Mouse (Mus musculus): Measurements from ENCODE around the gene Sdk2. TPM values are rescaled to one million over a fixed set of nuclear protein-coding genes. Genes with fewer than 3 reads are reported as not detected.

The Sdk2 gene
- polyA plus RNA-seq, 1 experiment from 2014 or later, result 7.1 TPM

DNA sequence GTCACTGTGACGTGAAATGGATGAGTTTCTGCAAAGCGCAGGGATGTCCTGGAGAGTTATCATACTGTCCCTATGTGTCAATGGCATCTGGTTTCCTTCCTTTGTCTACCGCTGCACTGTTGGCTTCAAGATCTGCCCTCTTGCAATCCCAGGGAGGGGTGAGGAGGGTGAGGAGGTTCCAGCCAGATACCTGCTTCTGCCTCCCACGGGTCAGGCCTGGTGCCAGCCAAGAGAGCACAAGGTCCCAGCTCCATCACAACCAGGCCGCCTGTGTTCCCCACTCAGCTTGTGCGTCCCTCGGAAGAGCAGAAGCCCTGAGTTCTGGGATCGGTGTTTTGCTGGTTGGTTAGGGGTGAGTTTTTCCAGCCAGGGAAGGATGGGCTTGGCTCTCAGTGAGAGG lies 299.6 kb downstream of the Sdk2 start:
- H3K9me3 ChIP-seq, result no peaks in the 10 kb centered on the region
- 78% methylated on average over 8 of the region's 8 CpGs for WGBS
- H3K27me3 ChIP-seq, result no peaks in the 10 kb centered on the region
- H3K9ac ChIP-seq (replicated peaks), result no peak overlapping the region
- no peak overlapping the region for H3K4me3 ChIP-seq
- ATAC-seq (ENCODE audit: low FRiP score, low read depth), result no peak
- H3K4me2 ChIP-seq (replicated peaks), result no peak overlapping the region
- H3K27ac ChIP-seq (replicated peaks), result no peak overlapping the region
- peaks cover 9% of the 10 kb centered on the region for H3K4me1 ChIP-seq
- no peaks in the 10 kb centered on the region for H3K36me3 ChIP-seq

DNA sequence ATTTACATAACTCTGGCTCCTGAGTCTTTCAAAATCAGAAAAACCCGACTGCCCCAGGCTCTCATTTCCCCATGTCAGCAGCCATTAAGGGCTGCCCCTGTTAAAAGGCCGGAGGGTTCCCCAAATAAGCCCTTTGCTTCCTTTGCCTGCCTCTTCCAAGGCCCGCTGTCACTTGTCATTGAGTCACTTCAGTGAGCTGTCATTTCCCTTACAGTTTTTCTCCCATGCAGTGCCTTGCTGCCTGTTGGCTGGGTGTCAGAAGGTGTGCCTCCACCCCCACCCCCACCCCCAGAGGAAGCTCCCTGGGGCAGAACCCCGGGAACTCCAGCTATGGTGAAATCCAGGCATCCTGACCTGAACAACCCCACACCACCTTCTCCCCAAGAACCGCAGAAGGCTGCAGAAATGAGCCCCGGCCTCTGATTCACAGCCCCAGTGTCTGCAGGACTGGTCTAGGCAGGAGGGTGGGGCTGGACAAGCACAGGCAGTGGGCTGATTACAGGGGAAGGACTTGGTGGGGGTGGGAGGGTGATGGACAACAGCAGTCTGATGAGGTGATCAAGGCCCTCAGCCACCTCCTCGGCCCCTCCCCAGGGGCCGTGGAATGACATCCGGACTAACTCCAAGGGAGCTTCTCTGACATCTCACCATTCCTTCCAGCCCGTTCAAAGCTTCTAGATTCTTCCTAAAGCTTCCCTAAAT lies 300.4 kb downstream of the Sdk2 start:
- Histone ChIP-seq H3K4me2 (replicated peaks) (no peak overlapping the region), H3K27me3 (no peaks in the 10 kb centered on the region), H3K36me3 (no peaks in the 10 kb centered on the region), H3K9ac (replicated peaks) (no peak overlapping the region), H3K27ac (replicated peaks) (no peak overlapping the region; the same call in 1 of the 2 replicates), H3K4me1 (peaks cover 9% of the 10 kb centered on the region), H3K9me3 (no peaks in the 10 kb centered on the region), H3K4me3 (no peak overlapping the region)
- 66% methylated on average over 10 of the region's 10 CpGs for WGBS
- no peak for ATAC-seq (ENCODE audit: low FRiP score, low read depth)

DNA sequence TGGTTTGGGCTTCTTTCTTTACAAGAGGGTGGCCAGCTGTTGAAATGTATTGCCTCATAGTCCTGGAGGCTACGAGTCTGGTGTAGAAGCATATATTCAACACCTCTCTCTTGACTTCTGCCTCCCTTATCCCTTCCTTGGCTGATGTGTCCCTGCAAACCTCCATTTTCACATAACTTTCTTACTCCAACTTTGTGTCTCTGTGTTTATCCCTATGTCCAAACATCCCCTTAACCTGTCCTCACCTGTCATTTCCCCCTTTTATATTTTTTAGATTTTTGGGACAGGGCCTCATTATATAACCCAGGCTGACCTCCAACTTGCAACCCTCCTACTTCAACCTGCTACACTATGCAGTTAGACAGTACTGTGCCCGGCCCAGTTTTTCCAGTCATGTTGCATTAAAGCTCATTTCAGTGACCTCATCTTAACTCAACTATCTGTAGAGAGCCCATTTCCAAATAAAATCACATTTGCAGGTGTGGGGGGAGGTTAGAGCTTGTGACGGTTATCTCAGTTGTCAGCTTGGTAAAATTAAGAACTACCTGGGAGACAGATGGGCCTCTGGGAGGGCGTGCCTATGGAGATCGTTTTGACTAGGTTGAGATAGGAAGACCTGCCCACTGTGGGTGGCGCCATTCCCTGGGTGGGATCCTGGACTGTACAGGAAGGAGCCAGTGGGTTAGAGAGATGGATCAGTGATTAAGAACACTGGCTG lies 302.6 kb downstream of the Sdk2 start:
- WGBS, result 90% methylated on average over 6 of the region's 6 CpGs
- H3K36me3 ChIP-seq, result no peaks in the 10 kb centered on the region
- no peak for ATAC-seq (ENCODE audit: low FRiP score, low read depth)
- H3K27ac ChIP-seq (replicated peaks), result no peak overlapping the region
- no peak overlapping the region for H3K4me3 ChIP-seq
- no peak overlapping the region for H3K4me2 ChIP-seq (replicated peaks)
- no peak overlapping the region for H3K9ac ChIP-seq (replicated peaks)
- no peaks in the 10 kb centered on the region for H3K9me3 ChIP-seq
- H3K27me3 ChIP-seq, result no peaks in the 10 kb centered on the region
- peaks cover 9% of the 10 kb centered on the region for H3K4me1 ChIP-seq

DNA sequence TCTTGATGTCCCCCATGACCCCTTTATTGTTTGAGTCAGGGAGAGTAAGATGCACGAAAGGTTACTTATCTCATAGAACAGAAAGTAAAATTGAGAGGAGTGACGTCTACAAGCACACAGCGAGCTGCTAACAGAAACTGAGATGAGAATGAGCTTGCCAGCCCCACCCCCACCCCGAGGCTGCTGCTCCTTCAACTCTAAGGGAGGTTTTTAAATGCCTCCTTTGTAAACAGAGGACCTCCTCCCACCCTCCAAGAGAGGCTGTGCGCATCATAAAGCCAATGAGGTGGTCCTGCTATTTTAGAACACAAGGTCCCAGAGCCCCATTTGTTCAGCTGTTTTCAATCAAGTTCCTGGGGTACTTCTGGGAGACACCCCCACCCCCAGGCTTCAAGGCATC lies 303.4 kb downstream of the Sdk2 start:
- H3K4me2 ChIP-seq (replicated peaks), result no peak overlapping the region
- 22% methylated on average over 5 of the region's 5 CpGs for WGBS
- H3K27me3 ChIP-seq, result no peaks in the 10 kb centered on the region
- no peaks in the 10 kb centered on the region for H3K36me3 ChIP-seq
- no peak overlapping the region for H3K27ac ChIP-seq (replicated peaks)
- ATAC-seq (ENCODE audit: low FRiP score, low read depth), result no peak
- no peak overlapping the region for H3K4me3 ChIP-seq
- H3K9me3 ChIP-seq, result no peaks in the 10 kb centered on the region
- H3K9ac ChIP-seq (replicated peaks), result no peak overlapping the region
- H3K4me1 ChIP-seq, result peaks cover 9% of the 10 kb centered on the region

DNA sequence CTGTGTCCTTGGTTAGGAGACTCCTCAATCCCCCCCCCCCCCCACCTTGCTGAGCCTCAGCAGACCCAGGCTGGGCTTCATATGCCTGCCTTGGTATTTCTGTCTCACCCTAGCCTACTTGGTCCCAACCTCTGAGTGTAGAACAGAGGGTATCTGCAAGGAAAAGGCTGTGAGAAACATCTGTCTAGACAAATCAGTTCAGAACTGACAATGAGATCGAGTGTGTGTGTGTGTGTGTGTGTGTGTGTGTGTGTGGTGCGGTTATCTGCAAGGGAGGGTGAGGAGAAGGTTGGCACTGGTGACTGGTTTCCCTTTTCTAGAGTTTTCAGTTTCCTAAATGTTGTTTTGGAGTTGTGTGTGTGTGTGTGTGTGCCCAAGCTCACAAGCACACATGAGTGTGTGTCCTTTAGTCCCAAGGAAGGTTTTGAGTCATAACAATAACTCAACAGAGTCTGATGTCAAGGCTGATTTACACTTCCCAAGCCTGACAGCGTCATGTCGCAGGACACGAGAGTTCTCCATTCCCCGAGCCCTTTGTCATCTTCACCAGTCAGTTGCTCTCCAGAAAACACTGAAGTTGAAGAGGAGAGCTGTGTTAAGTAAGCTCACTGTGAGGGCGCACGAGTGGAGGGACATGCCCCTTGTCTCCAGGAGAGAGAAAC lies 304.6 kb downstream of the Sdk2 start:
- H3K27ac ChIP-seq (replicated peaks), result no peak overlapping the region
- no peak overlapping the region for H3K9ac ChIP-seq (replicated peaks)
- 85% methylated on average over 8 of the region's 8 CpGs for WGBS
- no peaks in the 10 kb centered on the region for H3K36me3 ChIP-seq
- peaks cover 9% of the 10 kb centered on the region for H3K4me1 ChIP-seq
- no peak overlapping the region for H3K4me2 ChIP-seq (replicated peaks)
- ATAC-seq (ENCODE audit: low FRiP score, low read depth), result no peak
- H3K9me3 ChIP-seq, result no peaks in the 10 kb centered on the region
- H3K27me3 ChIP-seq, result no peaks in the 10 kb centered on the region
- H3K4me3 ChIP-seq, result no peak overlapping the region

DNA sequence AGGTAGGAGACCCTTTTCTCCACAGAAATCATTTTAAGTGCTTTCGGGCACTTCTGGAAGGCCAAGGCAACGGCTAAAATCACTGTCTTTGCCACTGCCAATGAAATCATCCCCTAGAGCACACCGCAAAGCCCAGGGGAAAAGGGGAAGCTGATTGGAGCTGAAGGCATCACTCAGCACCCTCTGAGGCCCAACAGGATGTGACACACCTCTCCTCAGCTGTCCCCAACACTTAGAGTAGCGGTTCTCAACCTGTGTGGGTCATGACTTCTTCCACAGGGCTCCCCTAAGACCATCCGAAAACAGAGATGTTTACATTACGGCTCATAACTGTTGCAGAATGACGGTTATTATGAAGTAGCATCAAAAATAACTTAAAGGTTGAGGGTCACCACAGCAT lies 305.2 kb downstream of the Sdk2 start:
- Histone ChIP-seq H3K4me2 (replicated peaks) (no peak overlapping the region), H3K27me3 (no peaks in the 10 kb centered on the region), H3K27ac (replicated peaks) (no peak overlapping the region), H3K36me3 (no peaks in the 10 kb centered on the region), H3K9ac (replicated peaks) (no peak overlapping the region), H3K4me1 (peaks cover 9% of the 10 kb centered on the region), H3K9me3 (no peaks in the 10 kb centered on the region), H3K4me3 (no peak overlapping the region)
- WGBS, result 94% methylated on average over 7 of the region's 7 CpGs
- ATAC-seq (ENCODE audit: low FRiP score, low read depth), result no peak

DNA sequence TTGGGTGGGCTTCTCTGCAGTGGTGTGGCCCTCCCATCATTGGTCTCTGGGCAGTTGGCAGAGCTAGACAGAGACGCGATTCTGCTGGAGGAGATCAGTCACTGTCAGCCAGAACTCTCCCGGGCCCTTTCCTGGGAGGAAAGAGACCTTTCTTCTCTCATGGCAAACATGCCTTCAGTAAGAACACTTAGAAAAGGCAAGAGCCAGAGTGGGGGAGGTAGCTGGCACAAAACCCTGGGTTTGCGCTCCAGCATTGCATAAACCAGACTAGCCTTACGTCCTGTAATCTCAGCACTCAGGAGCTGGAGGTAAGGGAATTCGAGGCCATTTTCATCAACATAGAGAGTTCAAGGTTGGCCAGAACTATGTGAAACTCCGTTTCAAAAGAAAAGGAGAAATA lies 306.4 kb downstream of the Sdk2 start:
- H3K36me3 ChIP-seq, result no peaks in the 10 kb centered on the region
- H3K9ac ChIP-seq (replicated peaks), result no peak overlapping the region
- no peak overlapping the region for H3K4me3 ChIP-seq
- H3K9me3 ChIP-seq, result no peaks in the 10 kb centered on the region
- no peaks in the 10 kb centered on the region for H3K27me3 ChIP-seq
- 78% methylated on average over 7 of the region's 7 CpGs for WGBS
- no peak for ATAC-seq (ENCODE audit: low FRiP score, low read depth)
- peaks cover 9% of the 10 kb centered on the region for H3K4me1 ChIP-seq
- no peak overlapping the region for H3K27ac ChIP-seq (replicated peaks)
- no peak overlapping the region for H3K4me2 ChIP-seq (replicated peaks)

DNA sequence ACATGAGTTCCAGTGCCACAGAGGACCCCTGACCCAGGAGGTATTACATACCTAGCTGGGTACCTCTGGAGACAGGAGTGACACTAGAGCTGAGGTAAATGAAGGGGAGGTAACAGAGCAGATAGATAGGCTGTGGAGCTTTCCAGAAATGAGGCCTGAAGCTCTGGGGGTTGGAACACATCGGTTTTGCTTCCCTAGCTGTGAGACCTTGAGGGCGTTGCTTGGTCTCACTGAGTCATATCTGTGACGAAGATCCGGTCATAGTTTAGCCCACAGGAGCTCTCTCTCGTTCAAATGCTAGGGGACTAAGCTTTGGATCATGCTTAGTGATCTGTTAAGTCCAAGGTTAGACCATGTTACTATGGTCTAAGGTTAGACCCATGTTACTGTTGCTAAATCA lies 308.0 kb downstream of the Sdk2 start:
- no peak for ATAC-seq (ENCODE audit: low FRiP score, low read depth)
- no peaks in the 10 kb centered on the region for H3K36me3 ChIP-seq
- no peak overlapping the region for H3K4me3 ChIP-seq
- H3K4me1 ChIP-seq, result peaks cover 15% of the 10 kb centered on the region
- no peak overlapping the region for H3K4me2 ChIP-seq (replicated peaks)
- 91% methylated on average over 5 of the region's 5 CpGs for WGBS
- no peaks in the 10 kb centered on the region for H3K27me3 ChIP-seq
- H3K9me3 ChIP-seq, result no peaks in the 10 kb centered on the region
- H3K27ac ChIP-seq (replicated peaks), result no peak overlapping the region
- no peak overlapping the region for H3K9ac ChIP-seq (replicated peaks)

DNA sequence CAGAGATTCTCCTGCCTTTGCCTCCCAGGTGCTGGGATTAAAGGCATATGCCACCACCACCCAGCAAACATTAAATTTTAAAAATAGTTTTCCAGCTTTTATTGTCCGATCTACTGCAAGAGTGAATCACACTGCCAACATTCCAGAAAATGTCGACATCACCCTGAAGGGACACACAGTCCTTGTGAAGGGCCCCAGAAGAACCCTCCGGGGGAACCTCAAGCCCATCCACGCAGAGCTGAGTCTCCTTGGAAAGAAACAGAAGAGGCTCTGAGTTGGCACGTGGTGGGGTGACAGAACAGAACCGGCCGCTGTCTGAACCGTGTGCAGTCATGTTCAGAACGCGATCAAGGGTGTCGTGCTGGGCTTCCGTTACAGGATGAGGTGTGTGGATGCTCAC lies 310.3 kb downstream of the Sdk2 start:
- Histone ChIP-seq H3K27me3 (no peaks in the 10 kb centered on the region), H3K9ac (replicated peaks) (no peak overlapping the region), H3K27ac (replicated peaks) (no peak overlapping the region), H3K9me3 (no peaks in the 10 kb centered on the region), H3K36me3 (no peaks in the 10 kb centered on the region), H3K4me2 (replicated peaks) (no peak overlapping the region), H3K4me1 (peaks cover 18% of the 10 kb centered on the region), H3K4me3 (no peak overlapping the region)
- ATAC-seq (ENCODE audit: low FRiP score, low read depth), result no peak
- 95% methylated on average over 12 of the region's 12 CpGs for WGBS

DNA sequence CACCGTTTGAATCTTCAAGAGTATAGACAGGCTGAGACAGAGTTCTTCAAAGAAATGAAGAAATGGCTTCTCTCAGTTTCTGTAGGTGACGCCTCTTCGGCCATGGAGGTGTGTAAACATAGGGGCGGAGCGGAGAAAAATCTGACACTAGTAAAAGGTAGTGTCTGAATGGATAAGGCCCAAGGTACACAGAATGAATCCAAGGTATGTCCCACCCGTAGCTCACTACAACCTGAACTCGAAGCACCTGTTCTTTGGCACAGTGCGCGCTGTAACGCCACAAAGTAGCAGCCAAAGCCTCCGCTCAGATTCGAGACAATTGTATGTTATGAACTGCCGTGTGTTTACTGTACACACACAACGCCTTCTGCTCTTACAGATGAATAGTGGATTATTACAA lies 311.0 kb downstream of the Sdk2 start:
- no peak overlapping the region for H3K9ac ChIP-seq (replicated peaks)
- H3K4me2 ChIP-seq (replicated peaks), result no peak overlapping the region
- no peaks in the 10 kb centered on the region for H3K36me3 ChIP-seq
- H3K4me1 ChIP-seq, result peaks cover 18% of the 10 kb centered on the region
- 93% methylated on average over 14 of the region's 14 CpGs for WGBS
- no peaks in the 10 kb centered on the region for H3K27me3 ChIP-seq
- no peak overlapping the region for H3K27ac ChIP-seq (replicated peaks)
- no peaks in the 10 kb centered on the region for H3K9me3 ChIP-seq
- H3K4me3 ChIP-seq, result no peak overlapping the region
- no peak for ATAC-seq (ENCODE audit: low FRiP score, low read depth)

DNA sequence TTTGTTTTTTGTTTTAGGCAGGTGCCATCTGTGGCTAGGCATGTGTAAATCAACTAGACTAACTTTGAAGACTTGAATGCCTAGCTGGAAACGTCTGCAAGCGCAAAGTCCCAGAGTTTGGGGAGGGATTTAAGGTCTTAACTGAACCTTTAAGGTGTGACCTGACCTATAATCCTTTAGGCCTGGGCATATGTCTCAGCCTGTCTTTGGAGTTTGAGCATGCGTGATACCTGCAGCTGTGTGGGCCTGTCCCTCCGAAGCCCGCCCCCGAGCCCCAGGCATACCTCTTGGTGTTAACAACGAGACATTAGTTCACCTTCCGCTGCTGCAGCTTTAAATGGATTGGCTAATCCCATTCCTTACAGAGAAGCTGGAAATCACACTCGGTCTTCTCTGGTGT lies 312.0 kb downstream of the Sdk2 start:
- H3K9ac ChIP-seq (replicated peaks), result no peak overlapping the region
- WGBS, result 30% methylated on average over 9 of the region's 9 CpGs
- no peaks in the 10 kb centered on the region for H3K27me3 ChIP-seq
- no peak for ATAC-seq (ENCODE audit: low FRiP score, low read depth)
- H3K9me3 ChIP-seq, result no peaks in the 10 kb centered on the region
- H3K27ac ChIP-seq (replicated peaks), result no peak overlapping the region
- no peak overlapping the region for H3K4me2 ChIP-seq (replicated peaks)
- no peak overlapping the region for H3K4me3 ChIP-seq
- H3K4me1 ChIP-seq, result peaks cover 20% of the 10 kb centered on the region
- no peaks in the 10 kb centered on the region for H3K36me3 ChIP-seq

DNA sequence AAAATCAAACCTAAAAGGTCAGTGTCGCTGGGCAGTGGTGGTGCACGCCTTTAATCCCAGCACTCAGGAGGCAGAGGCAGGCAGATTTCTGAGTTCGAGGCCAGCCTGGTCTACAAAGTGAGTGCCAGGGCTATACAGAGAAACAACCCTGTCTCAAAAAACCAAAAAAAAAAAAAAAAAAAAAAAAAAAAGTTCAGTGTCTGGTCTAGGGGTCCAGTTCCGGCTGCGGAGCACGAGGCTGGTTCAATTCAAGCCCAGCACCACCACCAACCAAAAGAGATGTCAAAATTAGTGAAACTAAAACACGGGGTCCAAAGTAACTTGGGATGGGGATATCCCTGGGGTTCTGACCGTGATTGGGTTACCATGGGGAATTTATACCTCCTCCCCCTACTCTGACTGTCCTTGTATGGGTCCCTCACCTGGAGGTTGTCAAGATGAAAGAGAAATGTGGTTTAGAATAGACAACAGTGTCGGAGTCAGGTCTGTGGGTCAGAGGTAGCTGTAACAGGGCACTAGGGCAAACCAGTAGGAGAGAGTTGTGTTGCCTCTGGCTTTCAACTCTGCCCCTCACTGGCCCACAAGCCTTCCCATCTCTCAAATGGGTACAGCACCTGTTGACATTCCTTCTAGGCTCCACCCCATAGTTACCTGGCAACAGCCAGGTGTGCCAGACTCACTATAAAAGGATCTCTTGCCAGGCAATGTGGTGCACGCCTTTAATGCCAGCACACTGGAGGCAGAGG lies 314.0 kb downstream of the Sdk2 start:
- Histone ChIP-seq H3K9me3 (no peaks in the 10 kb centered on the region), H3K36me3 (peaks cover 9% of the 10 kb centered on the region; the same call in 1 of the 2 replicates), H3K27ac (replicated peaks) (no peak overlapping the region), H3K4me3 (no peak overlapping the region), H3K27me3 (no peaks in the 10 kb centered on the region), H3K4me2 (replicated peaks) (0 out of 2 replicates have a peak overlapping the region, but pooled peaks have one; percentile 76), H3K4me1 (peaks cover 40% of the 10 kb centered on the region), H3K9ac (replicated peaks) (no peak overlapping the region)
- WGBS, result 94% methylated on average over 10 of the region's 10 CpGs
- no peak for ATAC-seq (ENCODE audit: low FRiP score, low read depth)

Data from midbrain, embryonic 12.5 days (tissue).